Mouse (Mus musculus) small intestine, adult 2 months (tissue): ENCODE data around the gene Ffar3. TPM values are rescaled to one million over a fixed set of nuclear protein-coding genes. Genes with fewer than 3 reads are reported as not detected.

Experiments used
- H3K27ac ChIP-seq: fragments of 200-500 bp; 2 replicates; pipeline ENCODE4 v1.5.1; 2012; ENCODE audit warnings: low read depth, low read length, control low read depth, inconsistent platforms; ENCODE audit not compliant: insufficient read depth
- H3K27me3 ChIP-seq: fragments of 200-500 bp; 2 replicates; pipeline ENCODE4 v1.6.1; 2012; ENCODE audit warnings: mild to moderate bottlenecking, moderate library complexity, low read length, inconsistent platforms; ENCODE audit not compliant: control insufficient read depth, insufficient read depth
- H3K36me3 ChIP-seq: fragments of 200-500 bp; 2 replicates; pipeline ENCODE4 v1.6.1; 2012; ENCODE audit warnings: mild to moderate bottlenecking, low read length, control low read depth, inconsistent platforms; ENCODE audit not compliant: control insufficient read depth, insufficient read depth
- H3K4me1 ChIP-seq: fragments of 200-500 bp; 2 replicates; pipeline ENCODE4 v1.6.1; 2012; ENCODE audit warnings: low read length, inconsistent platforms, mixed read lengths; ENCODE audit not compliant: control insufficient read depth, insufficient read depth, insufficient read length
- H3K4me3 ChIP-seq: fragments of 200-500 bp; 2 replicates; pipeline ENCODE4 v1.5.1; 2012; ENCODE audit warnings: low read depth, mild to moderate bottlenecking, control low read depth, inconsistent platforms, low read length, moderate library complexity
- CTCF ChIP-seq: fragments of 200-500 bp; IDR thresholded peaks from 2 replicates; pipeline ENCODE4 v1.5.1; 2012; ENCODE audit warnings: low read depth, mild to moderate bottlenecking, control low read depth, inconsistent platforms, low read length, moderate library complexity, mixed read lengths; ENCODE audit not compliant: insufficient replicate concordance, insufficient read length; ENCODE audit errors: extremely low read depth
- POLR2A ChIP-seq: fragments of 200-500 bp; IDR thresholded peaks from 2 replicates; pipeline ENCODE4 v1.6.1; 2012; ENCODE audit warnings: low read depth, mild to moderate bottlenecking, control low read depth, inconsistent platforms, low read length, moderate library complexity
- WGBS: fragments of 180-500 bp; shearing (Covaris S2); methylation state at CpG from one replicate; pipeline ENCODE4 v1.1.7; 2018; 5-methylcytosine and 5-hydroxymethylcytosine counted together
- polyA plus RNA-seq: library from polyadenylated mRNA; depleted of rRNA; stranded (reverse); fragments of >200 nt; gene quantifications from 2 replicates; pipeline ENCODE4 v1.2.3, GENCODE M21; 2012; rRNA removed

The Ffar3 gene
- polyA plus RNA-seq, result 0.90 and 3.5 TPM in 2 replicates

GRCm38 (mm10) chr7:30856078-30856477, at the start of gene Ffar3:
Gene Ffar3, minus strand, starts transcription at chr7:30856178.
- Histone ChIP-seq H3K4me1 (no peaks in the 10 kb centered on the region; the same call in 1 of the 2 replicates), H3K4me3 (no peak within 1 kb of the TSS), H3K36me3 (no peaks in the 10 kb centered on the region), H3K27me3 (no peaks in the 10 kb centered on the region), H3K27ac (no peak within 1 kb of the TSS)
- TF ChIP-seq CTCF (no peak), POLR2A (no peak)
- WGBS, result 53% methylated on average over 6 of the region's 6 CpGs

GRCm38 (mm10) chr7:30904042-30904441, 48.1 kb upstream of the Ffar3 start:
- Histone ChIP-seq H3K4me3 (no peak overlapping the region), H3K27me3 (no peaks in the 10 kb centered on the region), H3K4me1 (peaks cover 4% of the 10 kb centered on the region), H3K27ac (no peak overlapping the region), H3K36me3 (no peaks in the 10 kb centered on the region)
- TF ChIP-seq CTCF (peak; percentile 47; the same call in 1 of the 2 replicates), POLR2A (no peak)
- 18% methylated on average over 4 of the region's 4 CpGs for WGBS

- no peak for TF ChIP-seq CTCF
- no peak for TF ChIP-seq POLR2A
- no peaks in the 10 kb centered on the region for H3K27me3 ChIP-seq
- no peak overlapping the region for H3K27ac ChIP-seq
- WGBS, result 38% methylated on average over 3 of the region's 3 CpGs
- H3K4me3 ChIP-seq, result no peak overlapping the region
- H3K36me3 ChIP-seq, result no peaks in the 10 kb centered on the region
- H3K4me1 ChIP-seq, result peaks cover 8% of the 10 kb centered on the region
Measured at GRCm38 (mm10) chr7:30895217-30895616, 39.2 kb upstream of the Ffar3 start.

- Histone ChIP-seq H3K4me1 (peaks cover 8% of the 10 kb centered on the region), H3K27me3 (no peaks in the 10 kb centered on the region), H3K4me3 (no peak overlapping the region), H3K27ac (no peak overlapping the region), H3K36me3 (no peaks in the 10 kb centered on the region)
- WGBS, result 40% methylated on average over 3 of the region's 3 CpGs
- TF ChIP-seq CTCF (no peak), POLR2A (no peak)
Measured at GRCm38 (mm10) chr7:30892515-30892914, 36.5 kb upstream of the Ffar3 start.

GRCm38 (mm10) chr7:30891746-30892145, 35.8 kb upstream of the Ffar3 start:
- Histone ChIP-seq H3K4me1 (peaks cover 8% of the 10 kb centered on the region), H3K27ac (no peak overlapping the region), H3K36me3 (no peaks in the 10 kb centered on the region), H3K4me3 (no peak overlapping the region), H3K27me3 (no peaks in the 10 kb centered on the region)
- 87% methylated on average over 9 of the region's 9 CpGs for WGBS
- TF ChIP-seq POLR2A (no peak), CTCF (no peak)

GRCm38 (mm10) chr7:30890681-30891080, 34.7 kb upstream of the Ffar3 start:
- 15% methylated on average over 2 of the region's 2 CpGs for WGBS
- TF ChIP-seq CTCF (no peak), POLR2A (no peak)
- H3K36me3 ChIP-seq, result no peaks in the 10 kb centered on the region
- H3K27me3 ChIP-seq, result no peaks in the 10 kb centered on the region
- H3K4me3 ChIP-seq, result no peak overlapping the region
- H3K27ac ChIP-seq, result no peak overlapping the region
- peaks cover 8% of the 10 kb centered on the region for H3K4me1 ChIP-seq

- 72% methylated on average over 7 of the region's 7 CpGs for WGBS
- Histone ChIP-seq H3K36me3 (no peaks in the 10 kb centered on the region), H3K27ac (no peak overlapping the region), H3K4me3 (no peak overlapping the region), H3K4me1 (peaks cover 2% of the 10 kb centered on the region; the same call in 1 of the 2 replicates), H3K27me3 (no peaks in the 10 kb centered on the region)
- TF ChIP-seq POLR2A (no peak), CTCF (no peak)
Measured at GRCm38 (mm10) chr7:30888786-30889185, 32.8 kb upstream of the Ffar3 start.
